Mouse (Mus musculus): ENCODE data around the gene Lactb. TPM values are rescaled to one million over a fixed set of nuclear protein-coding genes. Genes with fewer than 3 reads are reported as not detected.

Gene Lactb
- polyA plus RNA-seq (2015; fragmentation: Nextera tagmentation; extraction: Ambion mirVana) = 8.1 and 8.5 TPM in 2 replicates

DNA sequence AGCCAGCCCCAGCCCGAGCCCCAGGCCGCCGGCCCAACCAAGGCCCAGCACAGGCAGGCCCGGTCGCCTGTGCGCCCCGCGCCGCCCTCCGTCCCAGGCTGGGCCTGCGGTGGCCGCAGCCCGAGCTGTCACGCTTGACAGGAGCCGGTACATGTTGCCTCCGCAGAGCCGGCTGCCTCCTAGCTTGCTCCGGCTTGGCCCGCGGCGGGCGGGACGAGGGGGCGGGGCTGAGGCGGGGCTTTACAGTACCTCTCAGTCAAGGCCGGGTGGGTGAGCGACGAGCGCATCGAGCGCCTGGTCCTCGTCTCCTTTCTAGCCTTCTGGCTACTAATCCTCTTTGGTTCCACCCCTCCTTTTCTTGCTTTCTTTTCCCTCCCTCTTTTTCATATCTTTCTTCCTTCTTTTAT is at the start of gene Lactb:
Lactb (minus strand) TSS at position 246 of the 407 bp plus-strand sequence.
- Histone ChIP-seq H3K4me3 (peak within 1 kb of the TSS; percentile 90), H3K4me1 (peaks cover 9% of the 10 kb centered on the region; the same call in 1 of the 2 replicates), H3K27me3 (no peaks in the 10 kb centered on the region), H3K9me3 (replicated peaks) (no peaks in the 10 kb centered on the region), H3K27ac (peak within 1 kb of the TSS; percentile 87), H3K9ac (peak within 1 kb of the TSS; percentile 82), H3K36me3 (ENCODE audit: poor library complexity, severe bottlenecking) (peaks cover 4% of the 10 kb centered on the region), H3K4me2 (peak within 1 kb of the TSS; percentile 71)
- 1% methylated on average over 17 of the region's 32 CpGs for WGBS
- ATAC-seq = peak; percentile 98

DNA sequence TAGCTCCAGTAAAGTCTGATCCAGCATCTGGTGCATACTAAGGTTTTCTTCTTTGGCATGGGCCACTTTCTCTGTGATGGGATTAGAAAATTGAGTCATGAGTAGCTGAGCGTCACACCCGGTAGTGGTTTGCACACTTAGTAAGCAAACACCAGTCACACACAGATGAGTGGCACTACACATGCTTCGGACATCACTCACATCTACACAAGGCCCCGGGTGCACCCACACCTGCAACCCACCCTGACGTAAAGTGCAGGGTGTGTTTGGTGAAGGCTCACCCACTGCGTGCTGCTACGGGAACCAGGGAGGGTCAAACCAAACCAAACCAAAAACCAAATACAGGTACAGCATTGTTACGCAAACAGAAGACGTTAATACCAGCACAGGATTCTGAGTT is 48.1 kb upstream of the Lactb start:
- no peak overlapping the region for H3K27ac ChIP-seq
- H3K4me1 ChIP-seq = no peaks in the 10 kb centered on the region
- H3K4me3 ChIP-seq = no peak overlapping the region
- H3K36me3 ChIP-seq (ENCODE audit: poor library complexity, severe bottlenecking) = peaks cover 59% of the 10 kb centered on the region
- no peak for ATAC-seq
- no peak overlapping the region for H3K9ac ChIP-seq
- H3K4me2 ChIP-seq = no peak overlapping the region
- 95% methylated on average over 9 of the region's 9 CpGs for WGBS
- H3K9me3 ChIP-seq (replicated peaks) = no peaks in the 10 kb centered on the region
- no peaks in the 10 kb centered on the region for H3K27me3 ChIP-seq

- no peaks in the 10 kb centered on the region for H3K27me3 ChIP-seq
- H3K9ac ChIP-seq = no peak overlapping the region
- 75% methylated on average over 2 of the region's 2 CpGs for WGBS
- H3K4me2 ChIP-seq = no peak overlapping the region
- H3K4me3 ChIP-seq = no peak overlapping the region
- no peak overlapping the region for H3K27ac ChIP-seq
- H3K4me1 ChIP-seq = no peaks in the 10 kb centered on the region
- H3K9me3 ChIP-seq (replicated peaks) = no peaks in the 10 kb centered on the region
- H3K36me3 ChIP-seq (ENCODE audit: poor library complexity, severe bottlenecking) = peaks cover 34% of the 10 kb centered on the region
- ATAC-seq = no peak
Observed at GRCm38 (mm10) chr9:67020063-67020462, 44.8 kb upstream of the Lactb start.

DNA sequence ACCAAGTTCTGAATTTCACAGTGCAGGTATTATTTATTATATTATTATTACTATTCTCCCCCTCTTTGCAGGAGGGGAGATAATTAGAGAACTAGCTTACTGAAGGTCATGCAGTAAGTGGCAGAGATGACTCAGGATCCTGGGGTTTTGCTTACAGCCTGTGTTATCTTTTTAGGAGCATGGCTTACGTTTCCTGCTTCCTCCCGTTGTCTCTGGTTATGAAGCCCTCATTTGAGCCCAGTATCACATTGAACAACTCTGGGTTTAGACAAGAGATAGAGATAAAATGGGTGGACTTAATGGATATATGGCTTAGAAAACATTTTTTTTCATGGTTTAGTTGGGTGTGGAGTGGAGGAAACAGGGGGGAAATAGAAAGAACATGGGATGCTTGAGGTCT is 38.2 kb upstream of the Lactb start:
- Histone ChIP-seq H3K4me3 (no peak overlapping the region), H3K9me3 (replicated peaks) (no peaks in the 10 kb centered on the region), H3K9ac (no peak overlapping the region), H3K27ac (no peak overlapping the region), H3K4me2 (no peak overlapping the region), H3K36me3 (ENCODE audit: poor library complexity, severe bottlenecking) (no peaks in the 10 kb centered on the region), H3K4me1 (no peaks in the 10 kb centered on the region), H3K27me3 (no peaks in the 10 kb centered on the region)
- no peak for ATAC-seq
- 81% methylated on average over 2 of the region's 2 CpGs for WGBS

GRCm38 (mm10) chr9:67012470-67012869 is 37.2 kb upstream of the Lactb start:
- no peaks in the 10 kb centered on the region for H3K9me3 ChIP-seq (replicated peaks)
- no peak overlapping the region for H3K9ac ChIP-seq
- ATAC-seq = no peak
- 51% methylated on average over 3 of the region's 3 CpGs for WGBS
- H3K36me3 ChIP-seq (ENCODE audit: poor library complexity, severe bottlenecking) = no peaks in the 10 kb centered on the region
- no peak overlapping the region for H3K4me3 ChIP-seq
- no peaks in the 10 kb centered on the region for H3K27me3 ChIP-seq
- H3K4me1 ChIP-seq = no peaks in the 10 kb centered on the region
- no peak overlapping the region for H3K4me2 ChIP-seq
- H3K27ac ChIP-seq = no peak overlapping the region

GRCm38 (mm10) chr9:67011483-67011882 is 36.2 kb upstream of the Lactb start:
- Histone ChIP-seq H3K4me2 (no peak overlapping the region), H3K4me1 (no peaks in the 10 kb centered on the region), H3K36me3 (ENCODE audit: poor library complexity, severe bottlenecking) (no peaks in the 10 kb centered on the region), H3K27me3 (no peaks in the 10 kb centered on the region), H3K9me3 (replicated peaks) (no peaks in the 10 kb centered on the region), H3K4me3 (no peak overlapping the region), H3K27ac (no peak overlapping the region), H3K9ac (no peak overlapping the region)
- ATAC-seq = no peak
- 92% methylated on average over 9 of the region's 9 CpGs for WGBS

DNA sequence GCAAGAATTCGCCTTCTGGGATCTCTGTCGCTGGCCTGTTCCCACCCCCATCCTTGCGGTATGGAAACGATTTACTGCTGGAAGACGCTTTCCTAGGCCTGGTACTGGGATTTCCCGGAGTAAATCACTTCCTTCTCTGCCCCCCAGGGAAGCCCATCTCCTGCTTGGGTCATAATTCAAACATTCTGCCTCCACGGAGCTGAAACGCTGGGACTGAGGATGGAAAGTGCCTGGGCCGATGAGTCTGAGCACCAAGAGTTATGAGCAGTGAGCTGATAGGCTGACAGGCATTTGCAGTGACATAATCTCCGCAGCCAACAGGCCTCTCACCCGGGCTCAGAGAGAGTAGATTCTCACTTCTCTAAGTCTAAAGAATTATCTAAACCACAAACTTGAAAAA is 33.5 kb upstream of the Lactb start:
- no peaks in the 10 kb centered on the region for H3K9me3 ChIP-seq (replicated peaks)
- 69% methylated on average over 11 of the region's 11 CpGs for WGBS

DNA sequence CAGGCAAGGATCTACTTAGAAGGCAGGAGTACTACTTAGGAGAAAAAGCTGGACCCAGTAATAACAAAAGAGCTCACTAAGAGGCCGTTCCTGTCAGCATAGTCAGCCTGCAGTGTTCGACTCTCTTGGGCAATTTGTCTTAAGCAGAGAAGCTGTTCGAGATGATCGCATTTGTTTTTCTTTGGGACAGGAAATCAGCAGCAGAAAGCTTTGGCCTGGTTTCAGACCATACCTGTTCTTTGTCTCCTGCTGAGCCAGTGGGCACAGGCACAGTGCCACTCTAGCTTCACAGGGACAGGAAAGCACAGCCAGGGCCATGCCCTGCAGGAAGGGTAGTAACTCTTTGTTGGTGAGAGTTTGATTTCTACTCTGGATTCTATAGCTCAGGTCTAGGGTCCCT is 31.1 kb upstream of the Lactb start:
- no peak overlapping the region for H3K4me3 ChIP-seq
- no peaks in the 10 kb centered on the region for H3K4me1 ChIP-seq
- H3K27ac ChIP-seq = no peak overlapping the region
- H3K9ac ChIP-seq = no peak overlapping the region
- no peaks in the 10 kb centered on the region for H3K9me3 ChIP-seq (replicated peaks)
- H3K36me3 ChIP-seq (ENCODE audit: poor library complexity, severe bottlenecking) = no peaks in the 10 kb centered on the region
- no peak overlapping the region for H3K4me2 ChIP-seq
- ATAC-seq = no peak
- WGBS = 85% methylated on average over 4 of the region's 4 CpGs
- H3K27me3 ChIP-seq = no peaks in the 10 kb centered on the region

More for the DNA sequence above, 33.5 kb upstream of the Lactb start:
- Histone ChIP-seq H3K36me3 (ENCODE audit: poor library complexity, severe bottlenecking) (no peaks in the 10 kb centered on the region), H3K4me3 (no peak overlapping the region), H3K27me3 (no peaks in the 10 kb centered on the region), H3K27ac (no peak overlapping the region), H3K4me1 (no peaks in the 10 kb centered on the region), H3K9ac (no peak overlapping the region), H3K4me2 (no peak overlapping the region)
- no peak for ATAC-seq

- no peaks in the 10 kb centered on the region for H3K4me1 ChIP-seq
- no peak overlapping the region for H3K4me2 ChIP-seq
- no peak overlapping the region for H3K4me3 ChIP-seq
- H3K9me3 ChIP-seq (replicated peaks) = no peaks in the 10 kb centered on the region
- no peaks in the 10 kb centered on the region for H3K27me3 ChIP-seq
- no peak overlapping the region for H3K27ac ChIP-seq
- no peaks in the 10 kb centered on the region for H3K36me3 ChIP-seq (ENCODE audit: poor library complexity, severe bottlenecking)
- no peak for ATAC-seq
- WGBS = 83% methylated on average over 11 of the region's 11 CpGs
- H3K9ac ChIP-seq = no peak overlapping the region
Observed at GRCm38 (mm10) chr9:67005161-67005742, 30.0 kb upstream of the Lactb start.

DNA sequence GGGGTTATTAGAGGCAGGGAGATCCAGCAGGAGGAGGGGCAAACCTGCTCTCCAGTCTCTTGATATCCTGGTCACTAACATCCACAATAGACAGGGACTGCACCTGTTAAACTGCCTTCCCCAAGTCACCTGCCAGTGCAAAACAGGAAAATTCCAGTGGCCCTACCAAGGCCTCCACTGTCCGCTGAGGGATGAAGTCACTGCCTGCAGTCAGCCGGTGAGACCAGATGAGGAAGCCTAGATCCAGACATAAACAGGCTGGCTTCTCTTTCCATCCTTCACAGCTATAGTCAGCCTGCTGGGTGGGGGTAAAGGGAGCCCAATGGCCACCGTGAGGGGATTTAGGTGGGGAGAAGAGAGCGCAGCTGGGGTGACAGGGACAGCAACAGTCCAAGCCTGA is 28.4 kb upstream of the Lactb start:
- no peaks in the 10 kb centered on the region for H3K9me3 ChIP-seq (replicated peaks)
- no peak overlapping the region for H3K9ac ChIP-seq
- no peak for ATAC-seq
- H3K27me3 ChIP-seq = no peaks in the 10 kb centered on the region
- H3K4me2 ChIP-seq = no peak overlapping the region
- H3K4me1 ChIP-seq = no peaks in the 10 kb centered on the region
- H3K36me3 ChIP-seq (ENCODE audit: poor library complexity, severe bottlenecking) = no peaks in the 10 kb centered on the region
- H3K27ac ChIP-seq = no peak overlapping the region
- H3K4me3 ChIP-seq = no peak overlapping the region
- WGBS = 61% methylated on average over 4 of the region's 4 CpGs

- H3K4me3 ChIP-seq = no peak overlapping the region
- H3K9ac ChIP-seq = no peak overlapping the region
- H3K36me3 ChIP-seq (ENCODE audit: poor library complexity, severe bottlenecking) = no peaks in the 10 kb centered on the region
- 26% methylated on average over 4 of the region's 4 CpGs for WGBS
- H3K4me2 ChIP-seq = no peak overlapping the region
- H3K27ac ChIP-seq = no peak overlapping the region
- no peaks in the 10 kb centered on the region for H3K4me1 ChIP-seq
- no peak for ATAC-seq
- H3K27me3 ChIP-seq = no peaks in the 10 kb centered on the region
- no peaks in the 10 kb centered on the region for H3K9me3 ChIP-seq (replicated peaks)
Observed at GRCm38 (mm10) chr9:67003156-67003555, 27.9 kb upstream of the Lactb start.

DNA sequence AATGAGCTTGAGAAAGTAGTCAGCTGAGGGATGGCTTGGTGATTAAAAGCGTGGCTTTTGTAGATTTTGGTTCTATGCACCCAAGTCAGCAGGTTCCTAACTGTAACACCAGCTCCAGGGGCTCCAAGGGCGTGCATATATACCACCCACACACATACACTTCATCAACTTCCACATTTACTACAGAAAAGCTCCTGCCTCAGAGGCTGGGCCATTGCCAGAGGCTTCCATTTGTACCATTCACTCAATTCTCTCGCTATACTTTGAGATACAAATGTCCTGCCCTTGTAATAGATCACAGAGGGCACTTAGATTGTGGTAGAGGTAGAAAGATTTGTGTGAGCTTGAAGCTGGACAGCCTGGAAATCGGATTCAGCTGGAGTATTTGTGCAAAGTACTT is 26.2 kb upstream of the Lactb start:
- H3K4me3 ChIP-seq = no peak overlapping the region
- no peaks in the 10 kb centered on the region for H3K9me3 ChIP-seq (replicated peaks)
- WGBS = 79% methylated on average over 4 of the region's 4 CpGs
- H3K4me1 ChIP-seq = no peaks in the 10 kb centered on the region
- H3K9ac ChIP-seq = no peak overlapping the region
- H3K27ac ChIP-seq = no peak overlapping the region
- H3K27me3 ChIP-seq = no peaks in the 10 kb centered on the region
- no peak for ATAC-seq
- H3K36me3 ChIP-seq (ENCODE audit: poor library complexity, severe bottlenecking) = no peaks in the 10 kb centered on the region
- H3K4me2 ChIP-seq = no peak overlapping the region

- H3K4me2 ChIP-seq = no peak overlapping the region
- no peak overlapping the region for H3K9ac ChIP-seq
- no peak overlapping the region for H3K4me3 ChIP-seq
- H3K27ac ChIP-seq = no peak overlapping the region
- H3K27me3 ChIP-seq = no peaks in the 10 kb centered on the region
- no peaks in the 10 kb centered on the region for H3K36me3 ChIP-seq (ENCODE audit: poor library complexity, severe bottlenecking)
- ATAC-seq = peak; percentile 41; the same call in 1 of the 2 replicates
- no peaks in the 10 kb centered on the region for H3K9me3 ChIP-seq (replicated peaks)
- H3K4me1 ChIP-seq = no peaks in the 10 kb centered on the region
- WGBS = 5% methylated on average over 6 of the region's 6 CpGs
Observed at GRCm38 (mm10) chr9:67001050-67001449, 25.8 kb upstream of the Lactb start.

Measured in forebrain, embryonic 13.5 days (tissue).